21 mouse cellular contexts compared by ENCODE assay signal in genomic region chr13:46393936-46394335, GRCm38 (mm10). TPM values are rescaled to one million over a fixed set of nuclear protein-coding genes. Genes with fewer than 3 reads are reported as not detected.
DNase-seq lines count a peak whose midpoint lies in the region; ATAC-seq lines count a peak whose summit lies in the region.
"Had no signal": no experiment of that assay in that cellular context is flagged by ENCODE, and none has a peak within 500 bp of the region (broad histone marks: within the 10 kb centered on the region; RNA-seq: fewer than 3 reads in every experiment).

No protein-coding gene starts in this region.

- no peak for DNase-seq in cerebellum, adult 8-10 months
- DNase-seq in cerebellum, postnatal 14 days, result peak; percentile 40 to 59
- no peak for DNase-seq in cerebellum, adult 11-12 months
- DNase-seq in ZHBTc4 (ENCODE audit: low read depth, low spot score), result peak; percentile 25
- DNase-seq in thymus, postnatal 25 days, result no peak
- DNase-seq: adrenal gland, postnatal 10 days; adrenal gland, postnatal 36 days; B cell, adult 2 months; forebrain, postnatal 0 days; gastrocnemius, adult 2 months; gastrocnemius, postnatal 14 days; heart, adult 11 months; heart, postnatal 14 days; heart, postnatal 4 days; kidney, adult 2 months had no signal

- peak; percentile 36; the same call in 1 of the 2 replicates for ATAC-seq in cerebellum, adult (ENCODE audit: insufficient number of reproducible peaks, low FRiP score, low TSS enrichment)
- peak; percentile 48 for ATAC-seq in inflammation-experienced regulatory T-cells, adult 6 months
- ATAC-seq: forebrain, embryonic 14.5 days; forebrain, postnatal 0 days; hindbrain, postnatal 0 days; intestine, postnatal 0 days had no signal

RNA-seq across cellular contexts. Expression of gene Rbm24, which starts 24.3 kb away (rescaled TPM):
- polyA plus RNA-seq in inflammation-experienced regulatory T-cells, adult 6 months (2017; shearing (Covaris generic)), result under 1 TPM in 2 of 3 experiments, not detected in 1; 0.15 to 0.67 TPM
- polyA plus RNA-seq: G1E had no signal

Comparison
In these comparisons a context has a peak if more than half of its experiments do, and no peak if none do; other contexts are left out.
1. DNase-seq: peak in cerebellum, postnatal 14 days (2 of 2) and ZHBTc4 (single experiment); none in cerebellum, adult 8-10 months (single experiment), cerebellum, adult 11-12 months (single experiment) and thymus, postnatal 25 days (single experiment).